Mouse (Mus musculus) thymus, adult 2 months (tissue): Measurements from ENCODE around the gene Shcbp1.

ENCODE experiments used
- CTCF ChIP-seq: fragments of 200-500 bp; IDR thresholded peaks from 2 replicates; pipeline ENCODE4 v1.5.1; 2012; ENCODE audit warnings: mild to moderate bottlenecking, control low read depth, low read length, moderate library complexity, borderline replicate concordance; ENCODE audit not compliant: control insufficient read depth, poor library complexity, insufficient read depth; ENCODE audit errors: extremely low read depth
- POLR2A ChIP-seq: fragments of 200-500 bp; IDR thresholded peaks from 2 replicates; pipeline ENCODE4 v1.6.1; 2012; ENCODE audit warnings: mild to moderate bottlenecking, low read length, control low read depth, moderate library complexity; ENCODE audit not compliant: control insufficient read depth, poor library complexity, insufficient read depth; ENCODE audit errors: extremely low read depth

DNA sequence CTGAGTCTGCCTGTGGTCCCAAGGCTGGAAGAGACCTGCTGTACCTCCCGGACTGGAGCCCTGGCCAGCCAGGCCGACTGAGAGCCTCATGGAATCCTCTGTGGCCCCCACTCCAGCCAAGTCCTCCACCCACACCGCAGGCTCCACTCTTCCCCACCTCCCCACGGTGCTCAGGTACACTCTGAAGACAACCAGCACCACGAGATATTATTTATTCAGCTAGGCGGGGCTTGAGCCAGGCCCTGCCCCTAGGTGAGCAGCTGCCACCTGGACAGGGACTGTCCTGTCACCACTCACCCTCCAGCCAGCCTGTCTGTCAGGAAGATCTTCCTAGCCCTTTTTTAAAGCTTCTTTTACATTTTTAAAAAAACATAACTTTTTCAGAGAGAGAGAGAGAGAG, 1.1 kb downstream of the Shcbp1 start:
- TF ChIP-seq POLR2A (no peak), CTCF (no peak)
